Mouse (Mus musculus): ENCODE results near the gene Akap11.
"Not testable (repeated sequence)": the region's sequence is repeated elsewhere in the genome, so short reads cannot be mapped to it uniquely, and the experiment has no call there.

Akap11 gene

GRCm38 (mm10) chr14:78536281-78537165 lies at the start of gene Akap11:
Gene Akap11, minus strand, starts transcription at chr14:78536808.
- peak; percentile 97 to 99 for DNase-seq (ENCODE audit: low spot score in 2 of 2)

- no peak for DNase-seq (ENCODE audit: low spot score in 2 of 2)
Observed at GRCm38 (mm10) chr14:78584222-78584621, 47.6 kb upstream of the Akap11 start.

- DNase-seq (ENCODE audit: low spot score in 2 of 2), result no peak
Observed at GRCm38 (mm10) chr14:78583168-78583567, 46.6 kb upstream of the Akap11 start.

- no peak for DNase-seq (ENCODE audit: low spot score in 2 of 2)
Observed at GRCm38 (mm10) chr14:78575899-78576298, 39.3 kb upstream of the Akap11 start.

GRCm38 (mm10) chr14:78568410-78568809 lies 31.8 kb upstream of the Akap11 start:
- no peak for DNase-seq (ENCODE audit: low spot score in 2 of 2)

- DNase-seq (ENCODE audit: low spot score in 2 of 2), result no peak
Observed at GRCm38 (mm10) chr14:78566431-78566830, 29.8 kb upstream of the Akap11 start.

GRCm38 (mm10) chr14:78564292-78564691 lies 27.7 kb upstream of the Akap11 start:
- no peak for DNase-seq (ENCODE audit: low spot score in 2 of 2)

GRCm38 (mm10) chr14:78563211-78563610 lies 26.6 kb upstream of the Akap11 start:
- no peak for DNase-seq (ENCODE audit: low spot score in 2 of 2)

GRCm38 (mm10) chr14:78562121-78562520 lies 25.5 kb upstream of the Akap11 start:
- DNase-seq (ENCODE audit: low spot score in 2 of 2), result no peak

- no peak for DNase-seq (ENCODE audit: low spot score in 2 of 2)
Observed at GRCm38 (mm10) chr14:78559042-78559441, 22.4 kb upstream of the Akap11 start.

GRCm38 (mm10) chr14:78554830-78555229 lies 18.2 kb upstream of the Akap11 start:
- DNase-seq (ENCODE audit: low spot score in 2 of 2), result not testable (repeated sequence)

GRCm38 (mm10) chr14:78553661-78554060 lies 17.1 kb upstream of the Akap11 start:
- DNase-seq (ENCODE audit: low spot score in 2 of 2), result no peak

- no peak for DNase-seq (ENCODE audit: low spot score in 2 of 2)
Observed at GRCm38 (mm10) chr14:78548807-78549206, 12.2 kb upstream of the Akap11 start.

GRCm38 (mm10) chr14:78541319-78541718 lies 4.7 kb upstream of the Akap11 start:
- no peak for DNase-seq (ENCODE audit: low spot score in 2 of 2)

- no peak for DNase-seq (ENCODE audit: low spot score in 2 of 2)
Observed at GRCm38 (mm10) chr14:78539821-78540220, 3.2 kb upstream of the Akap11 start.

- peak in 1 of 2 experiments; percentile 46 for DNase-seq (ENCODE audit: low spot score in 2 of 2)
Observed at GRCm38 (mm10) chr14:78538572-78539320, 2.1 kb upstream of the Akap11 start.

- DNase-seq (ENCODE audit: low spot score in 2 of 2), result peak; percentile 54 to 65
Observed at GRCm38 (mm10) chr14:78537551-78537950, 943 bp upstream of the Akap11 start.

- DNase-seq (ENCODE audit: low spot score in 2 of 2), result no peak
Observed at GRCm38 (mm10) chr14:78535366-78535765, 1.2 kb downstream of the Akap11 start.

GRCm38 (mm10) chr14:78534651-78535050 lies 2.0 kb downstream of the Akap11 start:
- no peak for DNase-seq (ENCODE audit: low spot score in 2 of 2)

- DNase-seq (ENCODE audit: low spot score in 2 of 2), result no peak
Observed at GRCm38 (mm10) chr14:78533701-78534100, 2.9 kb downstream of the Akap11 start.

- DNase-seq (ENCODE audit: low spot score in 2 of 2), result no peak
Observed at GRCm38 (mm10) chr14:78532345-78532744, 4.3 kb downstream of the Akap11 start.

GRCm38 (mm10) chr14:78530256-78530655 lies 6.4 kb downstream of the Akap11 start:
- no peak for DNase-seq (ENCODE audit: low spot score in 2 of 2)
